Mouse (Mus musculus): ENCODE results near the gene Thtpa.

The Thtpa gene

DNA sequence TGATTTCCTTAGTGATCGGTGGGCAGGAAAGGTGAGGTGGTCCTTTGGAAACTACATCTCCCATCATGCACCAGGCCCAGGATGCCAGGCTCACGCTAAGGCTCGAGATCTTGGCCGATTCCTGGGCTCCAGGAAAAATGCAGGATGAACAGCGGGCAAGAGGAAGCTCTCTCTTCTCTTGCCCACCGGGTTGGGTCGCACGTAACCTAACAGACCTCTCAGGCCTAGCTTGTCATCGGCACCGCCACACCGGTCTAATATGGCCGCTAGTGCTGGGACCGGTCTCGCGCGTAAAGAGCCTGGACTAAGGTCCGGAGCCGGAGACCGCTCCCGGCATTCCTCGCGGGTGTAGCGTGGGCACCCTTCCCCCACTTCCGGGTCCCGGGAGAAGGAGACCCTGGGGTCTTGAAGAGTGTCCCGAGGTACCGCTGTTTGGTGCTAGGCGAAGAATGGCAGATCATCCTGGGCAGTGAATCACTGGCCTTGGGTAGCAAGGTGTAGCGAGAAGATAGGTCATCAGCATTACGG is at the start of gene Thtpa:
Thtpa (plus strand) TSS at position 81 of the 528 bp plus-strand sequence.
- DNase-seq: peak; percentile 84 to 91

DNA sequence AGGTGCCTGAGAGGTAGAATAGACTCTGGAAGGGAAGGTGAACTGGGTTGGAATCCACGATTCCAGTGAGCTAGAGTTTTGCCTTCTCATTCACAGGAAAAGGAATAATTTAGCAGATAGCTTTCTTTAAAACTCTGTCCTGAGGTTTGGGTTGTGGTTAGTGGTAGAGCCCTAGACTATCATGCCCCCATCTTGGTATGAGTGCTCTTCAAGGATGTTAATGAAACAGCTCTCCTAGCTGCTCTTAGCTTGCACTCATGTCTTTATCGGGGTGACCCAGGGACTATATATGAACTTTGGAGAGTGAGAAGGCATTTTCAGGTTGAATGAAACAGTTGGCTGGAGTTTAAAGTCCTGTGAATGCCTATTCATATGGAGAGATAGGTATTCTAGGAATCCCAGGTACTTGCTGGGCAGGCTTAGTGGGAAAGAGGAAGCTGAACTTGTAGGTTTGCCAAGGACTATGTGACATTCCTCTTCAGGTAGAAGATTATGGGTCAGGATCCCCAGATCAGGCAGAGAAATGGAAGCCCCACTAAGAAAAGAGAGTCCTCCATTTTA is 46.5 kb upstream of the Thtpa start:
- DNase-seq: no peak

- DNase-seq: peak; percentile 18 to 59
These were observed 42.1 kb upstream of the Thtpa start for GRCm38 (mm10) chr14:55052496-55052895.

- DNase-seq: no peak
These were observed 41.5 kb upstream of the Thtpa start for GRCm38 (mm10) chr14:55053050-55053449.

DNA sequence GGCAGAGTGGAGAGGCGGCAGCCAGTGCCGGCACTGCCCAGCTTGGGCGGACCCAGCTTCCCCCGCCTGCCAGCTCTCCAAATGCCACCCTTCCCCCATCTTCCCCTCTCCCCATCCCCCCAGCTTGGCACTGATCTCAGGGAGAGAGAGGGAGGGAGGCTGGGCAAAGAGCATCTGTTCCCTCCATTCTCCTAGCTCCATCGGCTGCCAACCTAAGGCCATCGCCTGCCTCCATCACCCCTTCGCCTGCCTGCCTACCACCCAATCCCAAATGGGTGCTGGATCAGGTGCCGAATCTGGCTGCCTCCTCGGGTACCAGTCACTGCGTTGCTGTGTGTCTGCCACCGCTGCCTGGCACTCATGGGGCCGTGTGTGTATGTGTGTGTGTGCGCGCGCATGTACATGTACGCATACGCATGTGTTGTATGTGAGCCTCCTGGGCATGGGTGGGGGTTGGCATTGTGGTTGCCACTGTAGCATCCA is 40.8 kb upstream of the Thtpa start:
- DNase-seq: peak; percentile 48 to 66

GRCm38 (mm10) chr14:55054191-55054749 is 40.3 kb upstream of the Thtpa start:
- DNase-seq: no peak

DNA sequence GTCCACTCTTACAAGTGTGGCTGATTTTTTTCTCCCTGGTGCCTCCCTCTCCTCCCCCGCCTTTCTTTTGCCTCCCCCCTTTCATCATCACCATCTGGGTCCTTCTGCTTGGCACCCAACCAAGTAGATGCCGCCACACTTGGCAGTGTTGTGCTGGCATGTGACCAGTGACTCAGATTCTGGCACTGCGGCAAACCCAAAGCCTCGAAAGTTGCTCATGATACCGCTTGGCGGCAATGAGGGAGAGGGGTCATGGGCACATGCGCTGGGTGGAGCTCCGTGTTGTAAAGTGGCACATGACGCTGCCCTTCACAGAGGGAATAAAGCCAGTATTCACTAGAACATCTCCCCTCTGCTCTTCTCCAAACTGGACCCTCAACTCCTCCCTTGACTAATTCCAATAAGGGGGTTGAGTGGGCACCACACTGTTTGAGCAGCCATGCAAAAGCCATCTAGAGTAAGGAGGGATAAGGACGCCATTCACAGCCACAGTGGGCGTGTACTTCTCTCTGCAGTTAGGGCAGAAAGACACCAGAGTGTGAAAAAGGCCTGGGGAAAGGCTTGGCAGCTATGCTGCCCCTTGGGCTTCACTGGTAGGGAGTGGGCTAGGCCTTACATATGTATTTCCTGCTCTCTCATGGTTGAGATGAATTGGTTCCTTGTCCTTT is 39.3 kb upstream of the Thtpa start:
- peak; percentile 37 to 43 for DNase-seq

- DNase-seq: no peak
These were observed 35.6 kb upstream of the Thtpa start for GRCm38 (mm10) chr14:55059009-55059408.

- peak; percentile 61 to 71 for DNase-seq
These were observed 34.7 kb upstream of the Thtpa start for GRCm38 (mm10) chr14:55059931-55060330.

DNA sequence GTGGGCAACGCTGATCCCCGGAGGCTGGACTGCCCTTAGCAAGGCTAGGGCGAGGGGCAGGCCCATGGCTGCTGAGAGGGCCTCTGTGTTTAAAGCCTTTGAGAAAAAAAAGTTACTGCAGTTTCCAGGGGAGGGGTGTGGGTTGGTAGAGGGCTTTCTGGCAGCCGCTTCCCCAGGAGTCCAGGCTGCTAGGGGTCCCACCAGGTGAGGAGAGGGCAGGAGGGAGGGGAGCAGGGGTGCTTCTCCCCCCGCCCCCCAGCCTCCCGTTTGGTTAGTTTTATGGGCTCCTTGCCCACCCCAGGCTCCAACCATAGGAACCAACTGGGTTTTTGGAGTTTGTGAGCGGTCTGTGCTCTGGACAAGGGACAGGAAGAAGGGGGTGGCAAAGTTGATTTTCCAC is 32.7 kb upstream of the Thtpa start:
- DNase-seq: no peak

GRCm38 (mm10) chr14:55062626-55063025 is 32.0 kb upstream of the Thtpa start:
- DNase-seq: no peak

DNA sequence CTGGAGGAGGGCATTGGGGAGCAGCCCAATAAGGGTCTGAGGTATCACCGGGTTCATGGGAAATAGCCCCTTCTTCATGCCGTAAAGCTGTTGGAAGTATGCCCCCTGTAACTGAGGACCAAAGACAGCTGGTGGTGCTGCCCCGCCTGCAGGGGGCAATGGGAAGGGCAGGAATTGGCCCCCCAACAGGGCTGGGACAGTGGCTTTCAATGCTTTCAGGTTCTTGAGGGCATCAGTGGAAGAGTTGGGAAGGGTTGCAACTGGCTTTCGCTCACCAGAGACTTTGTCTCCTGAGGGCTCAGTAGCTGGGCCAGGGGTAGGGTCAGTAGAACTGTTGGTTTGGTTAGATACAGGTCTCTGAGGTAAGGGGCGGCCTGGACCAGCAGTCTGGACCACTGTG is 31.5 kb upstream of the Thtpa start:
- no peak for DNase-seq

DNA sequence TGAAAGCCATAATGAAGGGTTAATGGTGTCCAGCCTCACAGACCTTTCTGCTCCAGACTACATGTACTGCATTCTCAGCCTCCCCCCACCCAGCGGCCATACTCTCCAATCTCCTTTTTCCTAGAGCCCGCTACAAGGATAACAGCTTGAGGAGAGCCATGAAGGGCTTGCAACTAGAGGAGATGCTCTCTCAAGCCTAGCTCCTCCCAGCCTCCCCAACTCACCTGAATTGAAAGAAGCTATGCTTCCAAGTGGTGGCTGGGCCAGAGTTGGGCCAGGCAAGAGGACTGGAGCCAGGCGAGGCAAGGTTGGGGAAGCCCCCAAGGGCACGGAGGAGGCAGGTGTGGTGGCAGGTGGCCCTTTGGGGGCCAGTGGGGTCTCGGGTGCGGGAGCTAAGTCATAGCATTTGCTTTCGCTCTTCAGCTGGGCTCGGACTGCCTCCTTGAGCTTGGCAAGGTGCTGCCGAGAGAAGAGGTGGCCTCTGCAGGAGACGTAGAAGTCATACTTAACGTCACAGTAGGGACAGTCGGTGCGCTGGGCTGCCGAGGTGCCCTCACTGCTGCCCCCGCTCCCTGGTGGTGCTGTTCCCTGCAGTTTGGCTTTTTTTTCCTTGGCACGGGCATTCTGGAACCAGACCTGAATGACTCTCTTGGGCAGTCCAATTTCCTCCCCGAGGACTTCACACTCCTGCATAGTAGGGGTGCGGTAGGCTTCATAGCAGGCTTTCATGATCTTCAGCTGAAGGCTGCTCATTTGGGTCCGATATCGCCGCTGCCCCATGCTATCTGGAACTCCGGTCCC is 30.8 kb upstream of the Thtpa start:
- DNase-seq: no peak

- DNase-seq: no peak
These were observed 29.9 kb upstream of the Thtpa start for GRCm38 (mm10) chr14:55064481-55065370.

GRCm38 (mm10) chr14:55065391-55065790 is 29.2 kb upstream of the Thtpa start:
- no peak for DNase-seq

GRCm38 (mm10) chr14:55066042-55066441 is 28.5 kb upstream of the Thtpa start:
- no peak for DNase-seq

- DNase-seq: no peak
These were observed 22.8 kb upstream of the Thtpa start for GRCm38 (mm10) chr14:55071756-55072155.

GRCm38 (mm10) chr14:55074416-55074815 is 20.2 kb upstream of the Thtpa start:
- DNase-seq: no peak

- peak in 1 of 2 experiments; percentile 41 for DNase-seq
These were observed 18.4 kb upstream of the Thtpa start for GRCm38 (mm10) chr14:55076224-55076623.

- no peak for DNase-seq
These were observed 17.6 kb upstream of the Thtpa start for GRCm38 (mm10) chr14:55076956-55077355.

DNA sequence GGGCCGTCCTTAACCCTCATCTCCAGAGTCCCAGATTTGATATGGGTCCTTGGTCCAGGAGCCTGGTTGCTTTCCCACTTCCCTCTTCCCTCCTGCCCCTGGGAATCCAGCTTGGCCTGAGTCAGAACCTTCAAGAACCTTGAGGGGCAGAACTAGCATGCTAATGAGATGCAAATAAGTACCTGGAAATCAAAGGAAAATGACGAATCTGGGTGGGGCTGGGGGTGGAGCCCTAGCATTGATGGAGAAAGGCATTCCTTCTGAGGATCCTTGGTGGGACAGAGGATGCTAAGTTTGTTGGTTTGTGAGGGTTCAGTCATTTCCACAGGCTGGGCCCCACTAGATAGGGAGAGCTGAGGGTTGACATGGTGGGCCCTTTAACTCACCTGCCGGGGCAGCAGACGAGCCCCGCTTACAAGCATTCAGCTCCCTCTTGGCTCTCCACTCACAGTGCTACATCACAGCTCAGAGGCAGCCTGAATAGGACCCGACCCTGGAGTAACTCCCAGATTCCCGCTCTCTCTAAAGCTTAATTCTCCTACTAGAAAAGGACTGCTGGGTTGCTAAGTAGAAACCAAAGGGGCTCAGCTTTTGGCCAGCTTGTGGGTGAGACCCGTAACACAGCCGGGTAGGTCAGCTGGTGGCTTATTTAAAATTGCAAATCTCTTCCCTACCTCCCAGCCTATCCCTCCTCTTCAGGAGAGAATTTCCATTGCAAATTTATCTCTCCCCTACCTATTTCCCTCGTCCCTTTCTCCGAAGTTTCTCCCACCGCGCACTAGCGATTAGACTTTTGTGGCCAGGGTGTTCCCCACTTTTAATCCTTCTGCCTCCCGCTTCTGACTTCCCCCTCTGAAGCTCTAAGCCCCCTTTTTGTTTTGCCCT is 16.9 kb upstream of the Thtpa start:
- DNase-seq: no peak

Data from kidney, postnatal 36 days (tissue).